Mouse (Mus musculus) kidney, postnatal 0 days (tissue): ENCODE measurements around the gene Tmprss13. TPM values are rescaled to one million over a fixed set of nuclear protein-coding genes. Genes with fewer than 3 reads are reported as not detected.

Source experiments
- ATAC-seq: fragments of 200-750 bp; cut with Nextera tagmentation; replicated peaks from 2 replicates; pipeline ENCODE4 v1.8.0; 2017; ENCODE audit warnings: low read depth, moderate number of reproducible peaks, moderate TSS enrichment, moderate library complexity; ENCODE audit not compliant: low FRiP score
- DNase-seq: peaks from one replicate; pipeline ENCODE4 v3.0.0-alpha.2; 2016; ENCODE audit warnings: low spot score
- H3K27ac ChIP-seq: fragments of 300-500 bp; sonication (generic); 2 replicates; pipeline ENCODE4 v1.5.1; 2014; ENCODE audit warnings: mild to moderate bottlenecking
- H3K27me3 ChIP-seq: fragments of 300-500 bp; sonication (generic); 2 replicates; pipeline ENCODE4 v1.6.1; 2014; ENCODE audit warnings: low read length, mixed read lengths; ENCODE audit not compliant: insufficient read depth
- H3K36me3 ChIP-seq: fragments of 300-500 bp; sonication (generic); 2 replicates; pipeline ENCODE4 v1.6.1; 2014; ENCODE audit warnings: low read length, mixed read lengths; ENCODE audit not compliant: insufficient read depth
- H3K4me1 ChIP-seq: fragments of 300-500 bp; sonication (generic); replicated peaks from 2 replicates; pipeline ENCODE4 v1.6.1; 2014; ENCODE audit warnings: antibody characterized with exemption, low read length, mixed read lengths; ENCODE audit not compliant: insufficient read depth
- H3K4me2 ChIP-seq: fragments of 300-500 bp; sonication (generic); 2 replicates; pipeline ENCODE4 v1.6.1; 2014; ENCODE audit warnings: mild to moderate bottlenecking, low read length, moderate library complexity, mixed read lengths
- H3K4me3 ChIP-seq: fragments of 300-500 bp; sonication (generic); replicated peaks from 2 replicates; pipeline ENCODE4 v1.5.1; 2014; ENCODE audit warnings: low read depth, low read length
- H3K9ac ChIP-seq: fragments of 300-500 bp; sonication (generic); 2 replicates; pipeline ENCODE4 v1.6.1; 2014; ENCODE audit warnings: low read depth, low read length
- H3K9me3 ChIP-seq: fragments of 300-500 bp; sonication (generic); replicated peaks from 2 replicates; pipeline ENCODE4 v1.6.1; 2016; ENCODE audit warnings: low read length, inconsistent platforms, mixed read lengths
- CTCF ChIP-seq: IDR thresholded peaks from 2 replicates; pipeline ENCODE4 v1.5.1; 2016; ENCODE audit warnings: antibody characterized with exemption, low read depth, mild to moderate bottlenecking, moderate library complexity
- WGBS: fragments of 180-500 bp; shearing (Covaris S2); extraction: QIAGEN DNeasy Blood & Tissue Kit; methylation state at CpG from one replicate; pipeline ENCODE4 v1.1.7; 2014; 5-methylcytosine and 5-hydroxymethylcytosine counted together
- polyA plus RNA-seq: library from polyadenylated mRNA; unstranded; fragments of >200 nt; fragmentation: Nextera tagmentation; extraction: Ambion mirVana; gene quantifications from 2 replicates; pipeline ENCODE4 v1.2.1, GENCODE M21; 2015

Gene Tmprss13
- polyA plus RNA-seq, 1 experiment from 2014 or later = 0.76 TPM

- Histone ChIP-seq H3K9ac (no peak overlapping the region), H3K36me3 (no peaks in the 10 kb centered on the region), H3K4me2 (no peak overlapping the region), H3K9me3 (no peaks in the 10 kb centered on the region), H3K27ac (no peak overlapping the region), H3K4me1 (no peaks in the 10 kb centered on the region), H3K27me3 (no peaks in the 10 kb centered on the region), H3K4me3 (no peak overlapping the region)
- TF ChIP-seq CTCF = no peak
- ATAC-seq = no peak
- DNase-seq = no peak
- WGBS = 82% methylated on average over 12 of the region's 12 CpGs
These were observed 12.0 kb upstream of the Tmprss13 start for GRCm38 (mm10) chr9:45306746-45307410.

GRCm38 (mm10) chr9:45308521-45308920 is 10.4 kb upstream of the Tmprss13 start:
- H3K27ac ChIP-seq = no peak overlapping the region
- no peaks in the 10 kb centered on the region for H3K27me3 ChIP-seq
- no peak overlapping the region for H3K4me2 ChIP-seq
- no peaks in the 10 kb centered on the region for H3K36me3 ChIP-seq
- 77% methylated on average over 5 of the region's 5 CpGs for WGBS
- no peak overlapping the region for H3K9ac ChIP-seq
- no peak overlapping the region for H3K4me3 ChIP-seq
- no peak for ATAC-seq
- TF ChIP-seq CTCF = no peak
- H3K4me1 ChIP-seq = no peaks in the 10 kb centered on the region
- H3K9me3 ChIP-seq = no peaks in the 10 kb centered on the region
- DNase-seq = no peak

GRCm38 (mm10) chr9:45311858-45312257 is 7.0 kb upstream of the Tmprss13 start:
- Histone ChIP-seq H3K9ac (no peak overlapping the region), H3K4me2 (no peak overlapping the region), H3K9me3 (no peaks in the 10 kb centered on the region), H3K4me1 (no peaks in the 10 kb centered on the region), H3K27me3 (no peaks in the 10 kb centered on the region), H3K36me3 (no peaks in the 10 kb centered on the region), H3K27ac (no peak overlapping the region), H3K4me3 (no peak overlapping the region)
- DNase-seq (no peak), ATAC-seq (no peak)
- no peak for TF ChIP-seq CTCF
- 88% methylated on average over 6 of the region's 6 CpGs for WGBS

GRCm38 (mm10) chr9:45313913-45314312 is 5.0 kb upstream of the Tmprss13 start:
- no peaks in the 10 kb centered on the region for H3K36me3 ChIP-seq
- H3K27ac ChIP-seq = no peak overlapping the region
- H3K4me1 ChIP-seq = 0 out of 2 replicates have a peak, but pooled peaks cover 6% of the 10 kb centered on the region
- no peaks in the 10 kb centered on the region for H3K9me3 ChIP-seq
- no peak for ATAC-seq
- H3K9ac ChIP-seq = no peak overlapping the region
- H3K4me3 ChIP-seq = no peak overlapping the region
- no peak for DNase-seq
- no peaks in the 10 kb centered on the region for H3K27me3 ChIP-seq
- 75% methylated on average over 3 of the region's 3 CpGs for WGBS
- H3K4me2 ChIP-seq = no peak overlapping the region
- TF ChIP-seq CTCF = no peak

GRCm38 (mm10) chr9:45317635-45318034 is 1.3 kb upstream of the Tmprss13 start:
- no peak for TF ChIP-seq CTCF
- DNase-seq = peak; percentile 36
- H3K4me3 ChIP-seq = no peak overlapping the region
- no peak overlapping the region for H3K27ac ChIP-seq
- H3K9ac ChIP-seq = no peak overlapping the region
- 0 out of 2 replicates have a peak, but pooled peaks cover 6% of the 10 kb centered on the region for H3K4me1 ChIP-seq
- no peaks in the 10 kb centered on the region for H3K36me3 ChIP-seq
- H3K27me3 ChIP-seq = no peaks in the 10 kb centered on the region
- ATAC-seq = no peak
- H3K9me3 ChIP-seq = no peaks in the 10 kb centered on the region
- WGBS = 69% methylated on average over 3 of the region's 3 CpGs
- H3K4me2 ChIP-seq = no peak overlapping the region

- Histone ChIP-seq H3K36me3 (no peaks in the 10 kb centered on the region), H3K9me3 (no peaks in the 10 kb centered on the region), H3K9ac (no peak overlapping the region), H3K27me3 (no peaks in the 10 kb centered on the region), H3K4me1 (0 out of 2 replicates have a peak, but pooled peaks cover 6% of the 10 kb centered on the region), H3K27ac (no peak overlapping the region), H3K4me2 (no peak overlapping the region), H3K4me3 (no peak overlapping the region)
- TF ChIP-seq CTCF = no peak
- ATAC-seq = no peak
- WGBS = 78% methylated on average over 6 of the region's 6 CpGs
- no peak for DNase-seq
These were observed 2.6 kb downstream of the Tmprss13 start for GRCm38 (mm10) chr9:45321465-45321864.
